Mouse (Mus musculus) intestine, embryonic 16.5 days (tissue): Measurements from ENCODE around the gene Eid2. TPM values are rescaled to one million over a fixed set of nuclear protein-coding genes. Genes with fewer than 3 reads are reported as not detected.
A peak's percentile ranks its signal among the peaks of the same experiment; 100 is the strongest.
"Not testable (repeated sequence)": the region's sequence is repeated elsewhere in the genome, so short reads cannot be mapped to it uniquely, and the experiment has no call there.

Experiments used
- ATAC-seq: fragments of 200-750 bp; cut with Nextera tagmentation; 2 replicates; pipeline ENCODE4 v1.8.0; 2017; ENCODE audit warnings: moderate TSS enrichment, moderate library complexity
- H3K27ac ChIP-seq: fragments of 300-500 bp; sonication (generic); 2 replicates; pipeline ENCODE4 v1.5.1; 2014; ENCODE audit warnings: mild to moderate bottlenecking, low read length
- H3K27me3 ChIP-seq: fragments of 300-500 bp; sonication (generic); replicated peaks from 2 replicates; pipeline ENCODE4 v1.6.1; 2014; ENCODE audit warnings: low read length, control low read depth, mixed read lengths; ENCODE audit not compliant: control insufficient read depth, insufficient read depth
- H3K36me3 ChIP-seq: fragments of 300-500 bp; sonication (generic); 2 replicates; pipeline ENCODE4 v1.6.1; 2014; ENCODE audit warnings: low read length, control low read depth; ENCODE audit not compliant: control insufficient read depth, insufficient read depth
- H3K4me1 ChIP-seq: fragments of 300-500 bp; sonication (generic); 2 replicates; pipeline ENCODE4 v1.6.1; 2014; ENCODE audit warnings: low read length, control low read depth, mixed read lengths; ENCODE audit not compliant: control insufficient read depth, insufficient read depth
- H3K4me2 ChIP-seq: fragments of 300-500 bp; sonication (generic); 2 replicates; pipeline ENCODE4 v1.6.1; 2014; ENCODE audit warnings: low read depth, low read length, control low read depth
- H3K4me3 ChIP-seq: fragments of 300-500 bp; sonication (generic); 2 replicates; pipeline ENCODE4 v1.5.1; 2014; ENCODE audit warnings: mild to moderate bottlenecking, low read length
- H3K9ac ChIP-seq: fragments of 300-500 bp; sonication (generic); 2 replicates; pipeline ENCODE4 v1.6.1; 2014; ENCODE audit warnings: low read depth, low read length
- H3K9me3 ChIP-seq: fragments of 300-500 bp; sonication (generic); 2 replicates; pipeline ENCODE4 v1.6.1; 2016; ENCODE audit warnings: low read length, control low read depth; ENCODE audit not compliant: control insufficient read depth
- WGBS: fragments of 180-500 bp; shearing (Covaris S2); extraction: QIAGEN DNeasy Blood & Tissue Kit; methylation state at CpG from one replicate; pipeline ENCODE4 v1.1.7; 2014; 5-methylcytosine and 5-hydroxymethylcytosine counted together
- polyA plus RNA-seq: library from polyadenylated mRNA; unstranded; fragments of >200 nt; fragmentation: Nextera tagmentation; extraction: Ambion mirVana; gene quantifications from 2 replicates; pipeline ENCODE4 v1.2.1, GENCODE M21; 2015

Gene Eid2
- polyA plus RNA-seq: 0.77 and 0.98 TPM in 2 replicates

DNA sequence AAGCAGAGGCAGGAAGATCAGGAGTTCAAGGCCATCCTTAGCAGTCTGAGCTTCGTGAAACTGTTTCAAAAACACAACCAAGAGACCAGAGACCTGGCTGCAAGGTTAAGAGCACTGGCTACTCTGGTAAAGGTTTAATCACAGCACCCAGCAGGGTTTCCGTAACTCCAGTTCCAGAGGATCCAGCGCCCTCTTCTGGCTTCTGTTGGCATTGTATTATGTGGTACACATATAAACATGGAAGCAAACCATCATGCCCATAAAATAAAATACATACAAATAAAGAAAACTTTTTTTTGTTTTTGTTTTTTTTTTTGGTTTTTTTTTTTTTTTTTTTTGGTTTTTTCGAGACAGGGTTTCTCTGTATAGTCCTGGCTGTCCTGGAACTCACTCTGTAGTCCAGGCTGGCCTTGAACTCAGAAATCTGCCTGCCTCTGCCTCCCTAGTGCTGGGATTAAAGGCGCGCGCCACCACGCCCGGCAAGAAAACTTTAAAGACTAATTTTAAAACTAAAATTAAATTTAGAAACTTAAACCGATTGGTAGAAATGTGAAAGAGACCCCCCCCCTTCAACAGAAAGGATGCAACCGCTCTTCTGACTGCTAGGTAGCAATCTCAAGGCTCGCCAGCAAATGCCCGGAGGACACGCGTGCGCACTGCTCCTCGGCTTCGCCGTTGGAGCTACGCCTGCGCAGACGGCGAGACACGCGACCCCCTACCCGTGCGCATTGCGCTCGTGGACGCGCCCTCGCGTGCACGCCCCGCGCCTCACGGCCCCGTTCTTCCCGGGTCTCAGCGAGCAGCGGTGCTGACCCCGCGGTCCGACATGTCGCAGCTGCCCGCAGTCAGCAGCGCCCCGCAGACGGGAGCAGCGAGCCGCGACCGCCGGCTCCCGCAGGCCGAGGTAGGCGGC is at the start of gene Eid2:
Eid2 (plus strand) TSS at position 753 of the 913 bp plus-strand sequence.
- Histone ChIP-seq H3K27ac (peak within 1 kb of the TSS; percentile 82), H3K27me3 (no peaks in the 10 kb centered on the region), H3K4me3 (peak within 1 kb of the TSS; percentile 92), H3K4me1 (peaks cover 3% of the 10 kb centered on the region), H3K9ac (peak within 1 kb of the TSS; percentile 97), H3K4me2 (peak within 1 kb of the TSS; percentile 91), H3K36me3 (0 out of 2 replicates have a peak, but pooled peaks cover 3% of the 10 kb centered on the region), H3K9me3 (no peaks in the 10 kb centered on the region)
- peak; percentile 92 for ATAC-seq
- WGBS: 6% methylated on average over 57 of the region's 57 CpGs

DNA sequence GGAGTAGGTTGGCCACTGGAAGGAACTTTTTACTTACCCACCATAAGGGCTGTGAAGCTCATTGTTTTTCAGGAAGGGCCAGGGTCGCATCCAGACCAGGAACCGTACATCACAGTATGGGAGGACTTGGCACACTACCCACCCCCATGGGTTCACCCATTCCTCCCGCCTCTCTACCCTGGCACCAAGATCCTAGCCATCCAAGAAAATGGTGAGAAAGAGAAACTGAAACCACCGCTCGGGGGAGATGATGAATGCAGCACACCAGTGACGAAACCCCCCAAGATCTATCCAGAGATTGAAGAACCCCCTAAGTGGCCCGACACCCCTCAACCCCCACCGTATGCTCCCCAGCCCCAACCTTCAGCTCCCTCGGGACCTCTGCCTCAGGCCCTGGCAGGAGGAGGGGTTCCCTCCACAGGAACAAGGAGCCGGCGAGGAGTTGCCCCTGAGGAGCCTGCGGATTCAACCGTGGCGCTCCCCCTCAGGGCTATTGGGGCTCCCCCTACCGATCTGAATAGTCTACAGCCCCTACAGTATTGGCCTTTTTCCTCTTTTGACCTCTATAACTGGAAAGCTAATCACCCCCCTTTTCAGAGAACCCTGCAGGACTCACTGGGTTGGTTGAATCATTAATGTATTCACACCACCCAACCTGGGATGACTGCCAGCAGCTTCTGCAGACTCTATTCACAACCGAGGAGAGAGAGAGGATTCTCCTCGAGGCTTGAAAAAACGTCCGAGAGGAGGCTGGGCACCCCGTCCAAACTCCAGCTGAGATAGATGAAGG is 48.5 kb upstream of the Eid2 start:
- not testable (repeated sequence) for H3K9me3 ChIP-seq, H3K27me3 ChIP-seq, H3K4me2 ChIP-seq, H3K9ac ChIP-seq, ATAC-seq, H3K36me3 ChIP-seq, H3K4me3 ChIP-seq, H3K27ac ChIP-seq, H3K4me1 ChIP-seq
- 86% methylated on average over 18 of the region's 20 CpGs for WGBS

DNA sequence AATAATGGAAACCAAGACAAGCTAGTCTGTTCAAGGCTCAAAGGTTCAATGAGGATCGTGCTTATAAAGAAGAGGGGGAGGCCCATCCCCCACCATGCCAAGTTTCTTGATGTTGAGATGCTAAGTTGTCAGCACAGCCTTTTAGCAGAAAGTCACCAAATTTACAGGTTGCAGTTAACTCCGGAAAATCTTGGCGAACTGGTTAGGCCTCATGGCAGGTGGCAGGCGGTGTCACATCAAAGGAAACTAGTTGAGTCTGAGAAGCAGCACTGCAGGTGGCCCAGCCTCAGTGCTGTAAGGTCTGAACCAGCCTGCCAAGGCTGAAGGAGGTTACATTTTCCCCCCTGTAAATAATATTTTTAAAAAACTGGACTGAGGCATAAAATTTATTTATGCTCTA is 40.8 kb upstream of the Eid2 start:
- not testable (repeated sequence) for H3K27ac ChIP-seq, H3K4me2 ChIP-seq, H3K4me1 ChIP-seq, H3K9ac ChIP-seq, H3K36me3 ChIP-seq, ATAC-seq, H3K9me3 ChIP-seq, H3K4me3 ChIP-seq, H3K27me3 ChIP-seq
- 77% methylated on average over 4 of the region's 4 CpGs for WGBS

DNA sequence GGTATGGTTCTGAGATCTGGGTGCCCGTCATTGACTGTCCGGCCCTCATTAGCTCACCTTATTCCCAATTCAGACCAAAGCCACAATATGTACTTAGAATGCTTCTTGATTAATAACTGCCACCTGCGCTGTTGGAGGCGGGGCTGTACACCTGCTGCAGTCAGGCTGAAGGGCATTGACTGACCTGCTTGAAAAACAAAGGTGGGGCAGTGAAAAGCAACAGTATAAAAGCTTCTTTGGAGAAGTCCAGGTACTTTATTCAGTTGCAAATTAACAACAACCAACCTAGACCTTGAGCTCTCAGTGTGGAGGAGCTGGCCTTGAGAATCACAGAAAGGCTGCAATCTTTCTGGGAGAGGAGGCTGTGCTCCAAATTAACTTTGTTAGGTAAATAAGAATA is 40.3 kb upstream of the Eid2 start:
- ATAC-seq, H3K27me3 ChIP-seq, H3K27ac ChIP-seq, H3K36me3 ChIP-seq, H3K4me3 ChIP-seq, H3K4me1 ChIP-seq, H3K9ac ChIP-seq, H3K4me2 ChIP-seq, H3K9me3 ChIP-seq: not testable (repeated sequence)
- 90% methylated on average over 4 of the region's 4 CpGs for WGBS

DNA sequence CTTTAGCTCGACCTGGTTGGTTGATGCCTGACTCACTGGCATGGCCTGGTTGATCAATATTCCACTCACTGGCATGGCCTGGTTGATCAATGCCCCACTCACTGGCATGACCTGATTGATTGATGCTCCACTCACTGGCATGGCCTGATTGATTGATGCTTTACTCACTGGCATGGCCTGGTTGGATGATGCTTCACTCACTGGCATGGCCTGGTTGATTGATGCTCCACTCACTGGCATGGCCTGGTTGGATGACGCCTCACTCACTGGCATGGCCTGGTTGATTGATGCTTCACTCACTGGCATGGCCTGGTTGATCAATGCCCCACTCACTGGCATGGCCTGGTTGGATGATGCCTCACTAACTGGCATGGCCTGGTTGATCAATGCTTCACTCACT is 23.7 kb upstream of the Eid2 start:
- not testable (repeated sequence) for ATAC-seq, H3K27ac ChIP-seq, H3K4me1 ChIP-seq, H3K4me3 ChIP-seq, H3K9me3 ChIP-seq, H3K9ac ChIP-seq, H3K4me2 ChIP-seq, H3K36me3 ChIP-seq, H3K27me3 ChIP-seq
- 57% methylated on average over 2 of the region's 2 CpGs for WGBS

DNA sequence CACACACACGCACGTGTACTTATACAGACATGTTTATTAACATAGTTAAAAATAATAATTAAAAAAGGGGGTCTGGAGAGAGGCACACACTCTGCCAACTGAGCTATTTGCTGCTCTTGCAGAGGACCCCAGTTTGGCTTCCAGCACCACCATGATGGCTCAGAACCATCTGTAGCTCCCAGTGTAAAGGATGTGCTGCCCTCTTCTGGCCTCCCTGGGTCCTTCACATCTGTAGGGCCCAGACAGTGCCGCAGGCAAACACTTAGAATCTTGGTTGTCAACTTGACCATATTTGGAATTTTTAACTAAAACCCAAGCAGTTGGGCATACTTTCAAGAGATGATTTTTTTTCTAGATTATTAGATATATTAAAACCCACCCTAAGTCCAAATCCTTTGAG is 18.7 kb upstream of the Eid2 start:
- WGBS: 93% methylated on average over 3 of the region's 3 CpGs
- Histone ChIP-seq H3K4me2 (no peak overlapping the region), H3K27me3 (no peaks in the 10 kb centered on the region)

DNA sequence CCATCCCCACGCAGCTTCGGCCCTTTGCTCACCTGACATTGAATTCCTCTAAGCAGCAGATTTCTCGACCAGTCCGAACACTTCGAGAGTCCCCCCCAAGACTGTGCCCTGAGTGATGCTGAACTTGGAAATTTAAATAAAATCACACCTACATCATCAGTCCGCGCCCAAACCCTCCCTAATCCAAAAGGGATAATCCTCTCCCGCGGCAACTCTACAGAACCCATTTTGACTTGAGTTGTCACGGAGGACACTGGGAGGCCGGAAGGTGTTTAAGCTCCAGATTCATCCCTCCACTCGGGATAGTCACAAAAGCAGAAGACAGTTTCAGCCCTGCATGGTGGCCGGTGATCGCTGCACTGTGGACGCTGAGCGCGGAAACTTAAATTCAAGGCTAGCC is 15.7 kb upstream of the Eid2 start:
- H3K36me3 ChIP-seq: no peaks in the 10 kb centered on the region
- no peak overlapping the region for H3K9ac ChIP-seq
- H3K4me1 ChIP-seq: no peaks in the 10 kb centered on the region
- WGBS: 87% methylated on average over 17 of the region's 17 CpGs
- no peak overlapping the region for H3K4me2 ChIP-seq
- no peaks in the 10 kb centered on the region for H3K9me3 ChIP-seq
- ATAC-seq: no peak
- no peak overlapping the region for H3K27ac ChIP-seq
- H3K4me3 ChIP-seq: no peak overlapping the region
- H3K27me3 ChIP-seq: no peaks in the 10 kb centered on the region

More for the DNA sequence above, 18.7 kb upstream of the Eid2 start:
- no peak overlapping the region for H3K9ac ChIP-seq
- H3K27ac ChIP-seq: no peak overlapping the region
- H3K9me3 ChIP-seq: no peaks in the 10 kb centered on the region
- no peak for ATAC-seq
- H3K4me3 ChIP-seq: no peak overlapping the region
- no peaks in the 10 kb centered on the region for H3K36me3 ChIP-seq
- H3K4me1 ChIP-seq: no peaks in the 10 kb centered on the region

DNA sequence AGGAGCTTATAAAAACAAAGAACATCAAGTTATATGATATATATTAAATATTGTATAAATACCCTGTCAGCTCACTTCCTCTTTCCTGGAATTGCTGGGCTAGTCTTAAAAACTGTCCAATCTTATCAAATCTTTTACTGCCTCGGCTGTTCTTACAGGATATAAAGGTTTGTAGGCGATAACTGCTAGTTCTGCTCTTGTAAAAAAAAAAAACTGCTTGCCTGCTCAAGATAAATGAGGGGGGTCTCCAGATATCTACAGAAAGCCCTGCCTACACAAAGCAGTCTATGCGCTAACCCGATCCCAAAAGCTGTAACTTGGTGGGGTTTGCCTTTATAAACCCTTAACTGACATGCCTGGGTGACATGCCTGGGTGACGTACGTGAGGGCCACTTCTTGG is 13.1 kb upstream of the Eid2 start:
- no peak for ATAC-seq
- Histone ChIP-seq H3K27ac (no peak overlapping the region), H3K9ac (no peak overlapping the region), H3K36me3 (no peaks in the 10 kb centered on the region), H3K4me1 (no peaks in the 10 kb centered on the region), H3K4me3 (no peak overlapping the region), H3K4me2 (no peak overlapping the region), H3K27me3 (no peaks in the 10 kb centered on the region), H3K9me3 (no peaks in the 10 kb centered on the region)
- WGBS: 85% methylated on average over 6 of the region's 6 CpGs

DNA sequence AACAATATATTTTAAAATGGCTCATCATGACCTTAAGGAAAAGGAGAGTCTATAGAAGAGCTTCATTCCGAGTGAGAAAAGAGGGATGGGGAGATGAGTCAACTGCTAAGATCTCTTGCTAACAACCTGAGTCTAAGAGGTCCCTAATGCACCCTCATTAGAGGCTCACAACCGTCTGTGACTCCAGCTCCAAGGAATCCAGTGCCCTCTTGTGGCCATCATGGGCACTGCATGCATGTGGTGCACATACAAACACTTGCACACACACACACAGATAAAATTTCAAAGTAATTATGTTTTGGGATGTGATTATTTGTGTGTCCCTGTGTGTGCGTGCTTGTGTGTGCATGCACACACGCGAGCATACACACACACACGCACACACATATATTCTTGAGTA is 12.2 kb upstream of the Eid2 start:
- H3K4me1 ChIP-seq: no peaks in the 10 kb centered on the region
- H3K9ac ChIP-seq: no peak overlapping the region
- H3K4me2 ChIP-seq: no peak overlapping the region
- no peaks in the 10 kb centered on the region for H3K36me3 ChIP-seq
- no peak for ATAC-seq
- H3K27me3 ChIP-seq: no peaks in the 10 kb centered on the region
- no peaks in the 10 kb centered on the region for H3K9me3 ChIP-seq
- no peak overlapping the region for H3K4me3 ChIP-seq
- 82% methylated on average over 6 of the region's 6 CpGs for WGBS
- H3K27ac ChIP-seq: no peak overlapping the region
